Mouse (Mus musculus) NIH3T3 (cell line): ENCODE data around the gene Pglyrp1.

Experiments
- DNase-seq: peaks from one replicate; pipeline ENCODE4 v3.0.0-alpha.2; 2012; ENCODE audit warnings: low read depth

Gene Pglyrp1

DNA sequence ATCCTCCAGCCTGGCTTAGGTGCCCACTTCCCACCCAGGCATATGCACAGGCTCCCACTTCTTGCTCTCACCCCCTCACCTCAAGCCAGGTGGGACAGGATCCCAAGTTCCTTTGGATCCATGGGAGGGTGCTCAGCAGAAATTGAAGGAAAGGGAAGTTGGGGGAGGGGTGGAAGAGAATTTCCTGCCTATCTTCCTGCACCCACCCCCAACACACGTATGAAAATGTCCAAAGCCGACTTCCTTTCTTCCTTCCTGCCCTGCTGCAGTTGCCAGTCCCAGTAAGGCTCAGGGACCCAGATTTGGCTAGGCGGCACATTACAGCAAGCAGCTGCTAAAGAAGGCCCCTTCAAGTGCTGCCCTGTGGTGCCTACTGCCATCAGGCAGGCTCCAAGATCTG, 56.6 kb downstream of the Pglyrp1 start:
- no peak for DNase-seq
